Mouse (Mus musculus) right cerebral cortex, adult 18-20 months (tissue): Measurements from ENCODE around the gene Hipk1.

Source experiments
- DNase-seq: peaks from one replicate; pipeline ENCODE4 v3.0.0; 2022; ENCODE audit warnings: mixed read lengths

The Hipk1 gene

GRCm38 (mm10) chr3:103743208-103743607, 48.2 kb downstream of the Hipk1 start:
- DNase-seq: no peak

- no peak for DNase-seq
These were observed 51.0 kb downstream of the Hipk1 start for GRCm38 (mm10) chr3:103740342-103740741.

- no peak for DNase-seq
These were observed 52.0 kb downstream of the Hipk1 start, which contains the start of gene Gm10964 for GRCm38 (mm10) chr3:103739329-103739728. Gene Gm10964, plus strand, starts transcription at chr3:103739366.

- DNase-seq: peak; percentile 91
These were observed 53.4 kb downstream of the Hipk1 start, which contains the start of gene Olfml3 for GRCm38 (mm10) chr3:103737778-103738571. Gene Olfml3, minus strand, starts transcription at chr3:103738001.

GRCm38 (mm10) chr3:103737061-103737754, 54.2 kb downstream of the Hipk1 start:
- DNase-seq: no peak

- DNase-seq: no peak
These were observed 55.4 kb downstream of the Hipk1 start for GRCm38 (mm10) chr3:103735776-103736600.

GRCm38 (mm10) chr3:103734696-103735519, 56.5 kb downstream of the Hipk1 start:
- DNase-seq: no peak

GRCm38 (mm10) chr3:103733799-103734695, 57.3 kb downstream of the Hipk1 start:
- DNase-seq: peak; percentile 70

- no peak for DNase-seq
These were observed 58.2 kb downstream of the Hipk1 start for GRCm38 (mm10) chr3:103733176-103733575.

GRCm38 (mm10) chr3:103732116-103732515, 59.2 kb downstream of the Hipk1 start:
- DNase-seq: no peak

- DNase-seq: no peak
These were observed 61.5 kb downstream of the Hipk1 start for GRCm38 (mm10) chr3:103729850-103730249.

- DNase-seq: no peak
These were observed 63.5 kb downstream of the Hipk1 start for GRCm38 (mm10) chr3:103727813-103728326.

GRCm38 (mm10) chr3:103726642-103727041, 64.7 kb downstream of the Hipk1 start:
- no peak for DNase-seq

- DNase-seq: no peak
These were observed 67.2 kb downstream of the Hipk1 start for GRCm38 (mm10) chr3:103724137-103724536.

GRCm38 (mm10) chr3:103718728-103719127, 72.6 kb downstream of the Hipk1 start:
- DNase-seq: no peak

- DNase-seq: peak; percentile 30
These were observed 74.3 kb downstream of the Hipk1 start for GRCm38 (mm10) chr3:103716774-103717760.

GRCm38 (mm10) chr3:103715762-103716693, 75.3 kb downstream of the Hipk1 start:
- DNase-seq: no peak

- DNase-seq: no peak
These were observed 76.4 kb downstream of the Hipk1 start for GRCm38 (mm10) chr3:103714942-103715341.
